Mouse (Mus musculus) fat pad, adult 2 months (tissue): Measurements from ENCODE around the gene Eprs.
"Not testable (repeated sequence)": the region's sequence is repeated elsewhere in the genome, so short reads cannot be mapped to it uniquely, and the experiment has no call there.

Experiments used
- DNase-seq: peaks from one replicate; pipeline ENCODE4 v3.0.0-alpha.2; 2011; ENCODE audit warnings: low read depth, low spot score; ENCODE audit errors: extremely low read depth

Gene Eprs

DNA sequence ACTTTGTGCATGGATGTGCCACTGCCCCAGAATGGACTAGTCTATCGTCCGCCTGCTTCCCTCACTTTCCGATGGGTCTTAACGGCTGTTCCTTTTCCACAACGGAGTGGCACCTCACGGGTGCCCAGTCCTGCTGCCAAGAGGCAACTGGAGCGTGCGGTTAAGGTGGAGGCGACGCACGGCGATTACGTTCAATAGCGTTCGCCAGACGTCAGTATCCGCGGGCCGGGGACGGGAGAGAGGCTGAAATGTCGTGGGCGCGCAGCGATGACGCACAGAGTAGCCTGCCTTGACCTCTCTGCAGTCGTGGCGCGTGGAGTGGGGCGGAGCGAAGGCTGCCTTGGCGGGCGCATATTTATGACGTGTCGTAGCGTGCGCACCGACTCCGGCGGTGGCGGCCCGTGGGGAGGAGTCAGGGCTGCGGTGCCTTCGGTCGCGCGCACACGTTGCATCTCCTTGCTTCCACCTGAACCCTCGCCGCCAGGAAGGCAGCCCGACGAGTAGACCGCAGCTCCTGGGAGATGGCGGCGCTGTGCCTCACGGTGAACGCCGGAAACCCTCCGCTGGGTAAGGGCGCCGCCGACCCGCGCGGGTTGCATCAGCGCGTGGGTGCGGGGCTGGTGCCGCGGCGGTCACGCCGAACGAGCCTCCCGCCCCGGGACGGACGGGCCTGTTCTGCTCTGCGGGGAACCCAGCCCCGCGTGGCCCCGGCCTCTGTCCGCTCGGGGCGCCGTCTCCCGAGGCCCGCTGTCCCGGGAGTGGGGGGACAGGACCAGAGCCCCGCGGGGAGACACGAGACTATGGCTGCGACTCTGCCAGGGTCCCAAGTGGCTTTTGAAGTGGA is at the start of gene Eprs:
TSS of gene Eprs (plus strand) at position 368 of the 844 bp plus-strand sequence.
- peak; percentile 68 for DNase-seq

- no peak for DNase-seq
Observed at GRCm38 (mm10) chr1:185314546-185314945, 48.3 kb upstream of the Eprs start.

DNA sequence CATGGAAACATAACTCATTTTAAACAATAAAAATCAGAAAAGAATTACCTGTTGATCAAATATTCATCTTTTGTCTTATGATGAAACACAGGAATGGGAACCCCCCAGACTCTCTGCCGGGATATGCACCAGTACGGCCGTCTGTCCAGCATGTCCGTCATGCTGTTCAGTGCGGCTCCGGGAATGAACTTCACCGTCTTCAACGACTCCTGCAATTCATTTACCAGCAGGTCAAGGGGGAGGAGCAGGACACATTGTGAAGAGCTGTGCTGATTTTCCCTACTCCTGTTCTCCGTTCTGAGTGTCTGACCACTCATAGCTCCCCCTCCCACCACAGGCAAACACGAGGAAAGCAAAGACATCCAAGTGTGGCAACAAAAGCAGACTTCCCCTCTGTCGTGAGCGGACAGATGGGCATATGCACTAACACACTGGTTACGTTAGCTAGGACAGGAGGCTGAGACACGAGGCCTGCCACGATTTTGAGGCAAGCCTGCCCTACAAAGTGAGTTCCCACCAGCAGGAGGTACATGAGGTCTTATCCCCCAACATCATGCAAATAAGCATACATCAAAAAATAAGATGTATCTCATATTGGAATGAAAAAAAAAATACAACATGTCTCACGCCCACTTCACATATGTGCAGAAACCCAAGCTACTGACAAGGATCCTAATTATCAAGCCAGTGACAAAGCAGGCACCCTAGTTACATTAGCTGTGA is 46.8 kb upstream of the Eprs start:
- no peak for DNase-seq

DNA sequence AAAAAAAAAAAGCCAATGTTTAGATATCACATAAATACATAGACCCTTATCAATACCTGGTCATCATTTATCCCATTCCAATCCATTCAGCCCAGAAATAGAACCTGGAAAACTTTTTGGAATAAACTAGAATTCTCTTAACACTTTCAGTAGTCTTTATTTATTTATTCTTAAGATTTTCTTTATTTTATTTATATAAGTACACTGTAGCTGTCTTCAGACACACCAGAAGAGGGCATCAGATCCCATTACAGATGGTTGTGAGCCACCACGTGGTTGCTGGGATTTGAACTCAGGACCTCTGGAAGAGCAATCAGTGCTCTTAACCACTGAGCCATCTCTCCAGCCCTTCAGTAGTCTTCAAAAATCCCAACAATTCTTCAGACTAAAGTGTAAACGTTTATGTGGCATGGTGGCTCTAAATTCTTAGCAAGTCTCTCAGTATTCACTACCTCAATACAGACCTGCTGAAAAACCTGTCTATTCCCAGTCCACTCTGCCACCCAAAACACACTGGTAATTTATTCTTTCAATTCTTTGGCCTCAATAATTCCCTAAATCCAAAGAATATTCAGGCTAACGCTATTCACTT is 35.0 kb upstream of the Eprs start:
- DNase-seq: not testable (repeated sequence)

- no peak for DNase-seq
Observed at GRCm38 (mm10) chr1:185328721-185329610, 33.9 kb upstream of the Eprs start, which contains the start of gene Iars2. Gene Iars2 (minus strand): TSS chr1:185329396.

GRCm38 (mm10) chr1:185329851-185330250 is 33.0 kb upstream of the Eprs start:
- DNase-seq: no peak

DNA sequence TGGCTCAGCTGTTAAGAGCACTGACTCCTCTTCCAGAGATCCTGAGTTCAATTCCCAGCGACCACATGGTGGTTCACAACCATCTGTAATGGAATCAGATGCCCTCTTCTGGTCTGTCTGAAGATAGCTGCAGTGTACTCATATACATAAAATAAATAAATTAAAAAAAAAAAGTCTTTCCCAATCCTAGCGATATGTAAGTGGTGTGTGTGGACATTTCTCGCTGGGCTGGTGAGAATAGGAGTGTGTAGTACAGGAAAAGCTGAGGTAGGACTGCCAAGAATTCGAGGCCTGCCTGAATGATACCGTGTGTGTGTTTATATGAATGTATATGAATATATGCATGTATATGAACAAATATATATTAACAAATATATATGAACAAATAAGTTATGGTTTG is 31.5 kb upstream of the Eprs start:
- no peak for DNase-seq

DNA sequence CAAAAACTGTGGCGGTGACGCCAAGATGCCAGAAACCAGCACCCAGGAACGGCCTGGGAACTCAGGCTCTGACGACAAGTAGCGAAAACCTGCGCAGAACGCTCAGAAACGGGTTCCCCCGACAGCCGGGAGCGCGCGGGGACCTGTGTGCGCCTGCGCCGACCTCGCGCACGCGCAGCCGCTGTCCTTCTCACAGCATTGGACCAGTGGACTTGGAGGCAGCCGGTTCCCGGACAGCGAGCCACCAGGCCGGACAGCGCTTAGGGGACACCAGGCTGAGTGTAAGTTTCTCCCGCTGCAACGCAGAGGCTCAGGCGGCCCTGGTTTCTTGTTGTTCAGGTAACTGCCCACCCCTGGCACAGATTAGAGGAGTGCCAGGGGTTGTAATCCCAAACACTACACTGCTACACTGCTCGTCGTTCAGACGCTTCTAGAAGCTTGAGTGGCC is 30.8 kb upstream of the Eprs start, which contains the start of gene Bpnt1:
TSS of gene Bpnt1 (plus strand) at position 167 of the 448 bp plus-strand sequence.
- no peak for DNase-seq

DNA sequence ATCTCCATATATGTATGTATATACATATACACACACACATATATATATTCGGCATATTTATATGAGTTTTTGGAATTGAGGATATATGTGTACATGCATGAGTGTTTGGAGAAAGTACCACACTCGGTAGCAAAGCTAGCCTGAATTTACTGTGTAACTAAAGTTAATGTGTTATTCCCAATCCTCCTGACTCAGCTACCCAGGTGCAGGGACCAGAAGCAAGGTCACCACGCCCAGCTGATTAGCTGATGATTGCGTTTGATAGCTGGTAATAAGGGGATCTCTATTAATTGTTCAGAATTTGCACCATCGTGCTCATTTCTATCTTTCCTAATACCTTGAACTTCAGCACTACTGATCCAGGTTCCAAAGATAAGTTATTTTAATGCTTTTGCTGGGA is 29.2 kb upstream of the Eprs start:
- no peak for DNase-seq

- DNase-seq: no peak
Observed at GRCm38 (mm10) chr1:185334136-185334535, 28.7 kb upstream of the Eprs start.

DNA sequence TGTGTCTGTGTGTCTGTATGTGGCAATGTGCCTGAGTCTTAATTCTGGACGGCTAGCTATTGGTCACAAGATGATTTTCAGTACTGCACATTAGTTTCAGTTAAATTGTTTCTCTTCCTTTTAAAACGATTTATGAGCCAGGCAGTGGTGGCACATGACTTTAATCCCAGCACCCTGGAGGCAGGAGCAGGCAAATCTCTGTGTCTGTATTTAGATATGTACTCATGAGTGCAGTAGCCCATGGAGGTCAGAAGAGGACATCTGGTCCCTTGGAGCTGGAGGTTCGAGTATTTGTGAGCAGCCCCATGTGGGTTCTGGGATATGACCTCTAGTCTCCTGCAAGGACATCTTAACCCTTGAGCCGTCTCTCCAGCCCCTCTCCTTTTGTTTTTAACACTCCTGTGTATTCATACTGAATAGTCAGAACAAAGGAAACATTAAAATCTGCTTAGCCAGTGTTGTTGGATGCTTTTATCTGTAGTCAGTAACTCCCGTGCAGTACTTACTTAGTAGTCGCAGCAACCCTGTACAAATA is 27.5 kb upstream of the Eprs start:
- DNase-seq: no peak

DNA sequence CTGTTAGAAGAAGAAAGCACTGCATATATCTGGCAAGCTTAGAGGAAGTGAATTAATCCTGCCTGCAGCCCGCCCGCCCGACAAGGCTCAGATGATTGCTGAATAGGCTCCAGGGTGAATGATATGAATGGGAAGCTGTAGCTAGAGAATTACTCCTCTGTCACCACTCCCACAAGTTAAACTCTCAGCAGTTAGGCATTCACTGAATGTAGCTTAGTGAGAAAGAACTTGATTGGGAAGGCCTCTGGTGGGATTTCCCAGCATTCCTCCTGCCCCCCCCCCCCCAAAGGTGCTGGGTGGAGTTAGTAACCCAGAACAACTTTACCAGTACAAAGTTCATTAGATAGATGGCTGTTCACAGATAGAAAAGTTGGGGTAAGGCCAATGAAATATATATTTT is 26.3 kb upstream of the Eprs start:
- DNase-seq: no peak

DNA sequence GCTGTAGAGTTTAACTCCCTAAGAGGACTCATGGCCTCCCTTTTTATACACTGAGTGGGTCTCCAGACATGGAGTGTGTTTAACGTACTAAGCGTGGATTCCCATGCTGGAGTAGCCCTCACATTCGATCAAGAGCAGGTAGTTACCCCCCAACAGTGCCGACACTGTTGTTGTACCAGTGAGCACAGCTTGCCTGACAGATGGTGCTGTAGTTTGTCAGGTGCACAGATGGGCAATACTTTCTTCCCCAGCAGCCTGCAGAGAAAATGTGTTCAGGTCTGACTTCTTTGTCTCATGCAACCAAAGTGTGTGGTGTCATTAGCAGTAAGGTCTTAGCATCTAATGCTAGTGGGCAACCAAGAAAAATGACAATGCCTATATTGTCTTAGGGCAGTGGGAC is 20.4 kb upstream of the Eprs start:
- no peak for DNase-seq

GRCm38 (mm10) chr1:185343422-185343821 is 19.4 kb upstream of the Eprs start:
- DNase-seq: no peak

- DNase-seq: no peak
Observed at GRCm38 (mm10) chr1:185346188-185346587, 16.7 kb upstream of the Eprs start.

DNA sequence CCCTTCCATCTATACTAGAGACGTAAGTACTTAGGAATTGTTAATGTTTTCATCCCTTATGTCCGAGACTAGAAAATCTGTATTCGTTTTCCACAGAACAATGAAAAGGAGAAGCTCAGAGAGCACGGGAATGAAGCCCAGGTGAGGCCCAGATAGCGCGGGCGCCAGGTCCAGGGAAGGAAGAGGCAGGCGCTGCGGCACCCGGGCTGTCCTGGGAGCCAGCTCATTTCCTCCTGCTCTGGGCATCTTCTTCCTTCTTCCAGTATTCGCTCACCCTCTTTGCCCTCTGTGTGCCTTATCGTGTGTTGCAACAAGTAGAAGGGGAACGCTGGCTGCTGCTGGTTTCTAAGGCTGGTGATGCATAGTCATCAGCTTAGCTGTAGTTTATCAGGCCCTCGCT is 13.1 kb upstream of the Eprs start:
- DNase-seq: no peak

- DNase-seq: no peak
Observed at GRCm38 (mm10) chr1:185350611-185351010, 12.2 kb upstream of the Eprs start.

DNA sequence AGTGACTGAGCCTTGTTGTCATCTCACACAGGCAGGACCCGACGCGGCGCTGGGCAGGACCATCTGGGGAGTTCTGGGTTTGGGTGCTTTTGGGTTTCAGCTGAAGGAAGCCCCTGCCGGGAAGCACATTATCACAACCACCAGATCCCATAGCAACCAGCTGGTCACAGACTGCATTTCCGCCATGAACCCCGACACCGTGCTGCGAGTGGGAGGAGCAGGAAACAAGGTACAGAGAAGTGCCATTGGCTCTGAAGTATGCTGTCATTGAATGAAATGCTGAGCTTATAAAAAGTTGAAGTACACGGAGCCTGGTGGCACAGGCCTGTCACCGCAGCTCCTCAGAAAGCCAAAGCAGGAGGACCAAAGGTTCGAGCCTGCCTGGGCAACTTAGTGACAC is 10.7 kb upstream of the Eprs start:
- DNase-seq: no peak

DNA sequence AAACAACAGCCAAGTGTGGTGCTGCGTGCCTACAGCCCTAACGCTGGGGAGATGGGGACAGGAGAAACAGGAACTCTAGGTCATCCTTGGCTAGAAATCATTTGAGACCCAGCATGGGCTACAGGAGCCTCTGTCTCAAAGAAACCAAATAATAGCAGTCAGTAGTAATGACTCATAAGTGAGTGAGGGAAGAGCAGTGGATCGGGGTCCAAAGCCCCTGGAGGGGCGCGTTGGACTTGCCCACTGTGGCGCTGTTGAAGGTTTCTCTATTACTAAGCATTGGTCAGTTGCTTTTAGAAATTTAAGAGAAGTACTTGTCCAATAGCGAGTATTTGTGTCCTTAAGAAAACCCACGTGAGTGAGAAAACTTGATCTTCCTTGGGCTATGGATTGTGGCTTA is 9.5 kb upstream of the Eprs start:
- no peak for DNase-seq

GRCm38 (mm10) chr1:185354731-185355130 is 8.1 kb upstream of the Eprs start:
- no peak for DNase-seq
